Mouse (Mus musculus): Measurements from ENCODE around the gene Ube3c.
"Not testable (repeated sequence)": the region's sequence is repeated elsewhere in the genome, so short reads cannot be mapped to it uniquely, and the experiment has no call there.

Ube3c gene

GRCm38 (mm10) chr5:29568848-29569377 lies at the start of gene Ube3c:
Ube3c (plus strand) TSS chr5:29569242.
- peak; percentile 92 for DNase-seq (ENCODE audit: low read depth, low spot score)

DNA sequence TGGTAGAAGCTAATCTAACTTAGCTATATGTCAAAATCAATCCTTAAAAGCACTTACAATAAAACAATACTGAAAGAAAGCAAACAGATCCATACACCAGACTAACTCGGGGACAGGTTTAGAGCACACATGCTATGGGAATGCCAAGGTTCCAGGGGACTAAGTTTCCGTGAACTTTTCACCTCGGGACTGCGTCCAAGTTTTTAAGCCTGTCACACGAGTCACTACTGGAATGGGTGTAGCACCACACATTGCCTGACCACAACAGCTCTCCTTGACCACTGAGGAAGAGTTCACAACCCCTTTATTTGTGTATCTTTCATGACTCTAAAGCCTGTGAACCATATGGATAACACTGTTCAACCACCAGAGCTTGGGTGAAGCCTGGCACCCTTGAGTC lies 8.9 kb upstream of the Ube3c start:
- DNase-seq (ENCODE audit: low read depth, low spot score), result no peak

GRCm38 (mm10) chr5:29560667-29561066 lies 8.4 kb upstream of the Ube3c start:
- DNase-seq (ENCODE audit: low read depth, low spot score), result no peak

DNA sequence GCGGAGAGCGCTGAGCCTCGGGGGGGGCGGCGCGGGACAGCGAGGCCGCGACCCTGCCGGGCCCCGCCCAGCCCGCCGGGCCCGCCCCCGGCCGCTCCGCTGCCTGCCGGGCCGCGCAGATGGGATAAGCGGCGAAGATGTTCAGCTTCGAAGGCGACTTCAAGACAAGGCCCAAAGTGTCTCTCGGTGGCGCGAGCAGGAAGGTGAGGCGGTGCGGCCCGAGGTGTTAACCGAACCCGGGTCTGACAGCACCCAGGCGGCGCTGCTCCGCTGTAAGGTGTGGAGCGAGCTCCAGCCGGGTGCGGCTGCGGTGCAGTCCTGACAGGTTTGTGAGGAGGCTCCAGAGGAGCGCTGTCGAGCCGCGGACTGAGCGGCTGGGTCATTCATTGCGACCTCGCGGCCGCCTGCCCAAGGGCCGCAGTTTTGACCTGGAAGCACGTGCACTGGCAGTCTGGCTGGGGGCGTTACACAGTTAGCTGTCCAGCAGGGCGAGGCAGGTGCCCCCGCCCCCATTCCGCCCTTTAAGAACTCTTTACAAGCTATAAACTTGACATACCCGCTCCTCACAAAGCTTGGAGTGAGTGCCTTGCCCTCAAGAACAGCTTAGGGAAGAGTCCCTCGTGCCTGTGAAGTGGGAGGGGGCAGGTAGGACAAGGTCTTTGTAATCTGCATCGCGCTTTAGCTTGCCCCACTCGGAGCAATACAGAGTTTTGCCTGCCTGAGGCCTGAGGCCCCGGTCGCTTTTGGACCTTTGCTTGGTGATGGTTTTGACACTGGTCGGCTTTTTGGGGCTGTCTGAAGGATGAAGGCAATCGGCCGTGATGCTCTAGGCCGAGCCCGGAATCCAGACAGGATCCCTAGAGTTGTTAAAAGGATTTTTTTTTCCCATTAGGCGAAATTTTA lies 587 bp downstream of the Ube3c start:
- DNase-seq (ENCODE audit: low read depth, low spot score), result no peak

DNA sequence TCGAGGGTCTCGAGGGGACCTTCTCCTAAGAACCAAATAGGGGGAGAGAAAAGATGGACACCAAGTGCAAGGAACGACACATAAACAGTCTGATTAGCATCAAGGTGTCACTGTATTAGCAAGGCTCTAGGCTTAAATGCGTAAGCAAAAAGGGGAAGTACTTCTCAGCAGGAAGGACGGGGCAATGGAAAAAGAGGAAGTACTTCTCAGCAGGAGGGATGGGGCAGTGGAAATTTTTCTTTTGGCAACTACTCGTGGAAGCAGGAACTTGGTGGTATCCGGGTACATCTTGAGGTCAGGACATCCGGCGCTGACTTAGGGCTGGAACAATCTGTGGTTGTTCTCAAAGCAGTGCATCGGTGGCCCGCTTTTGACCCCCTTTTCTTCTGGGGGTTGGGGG lies 5.2 kb downstream of the Ube3c start:
- DNase-seq (ENCODE audit: low read depth, low spot score), result not testable (repeated sequence)

GRCm38 (mm10) chr5:29575085-29575484 lies 6.0 kb downstream of the Ube3c start:
- DNase-seq (ENCODE audit: low read depth, low spot score), result no peak

- DNase-seq (ENCODE audit: low read depth, low spot score), result no peak
Observed at GRCm38 (mm10) chr5:29577795-29578631, 9.0 kb downstream of the Ube3c start.

DNA sequence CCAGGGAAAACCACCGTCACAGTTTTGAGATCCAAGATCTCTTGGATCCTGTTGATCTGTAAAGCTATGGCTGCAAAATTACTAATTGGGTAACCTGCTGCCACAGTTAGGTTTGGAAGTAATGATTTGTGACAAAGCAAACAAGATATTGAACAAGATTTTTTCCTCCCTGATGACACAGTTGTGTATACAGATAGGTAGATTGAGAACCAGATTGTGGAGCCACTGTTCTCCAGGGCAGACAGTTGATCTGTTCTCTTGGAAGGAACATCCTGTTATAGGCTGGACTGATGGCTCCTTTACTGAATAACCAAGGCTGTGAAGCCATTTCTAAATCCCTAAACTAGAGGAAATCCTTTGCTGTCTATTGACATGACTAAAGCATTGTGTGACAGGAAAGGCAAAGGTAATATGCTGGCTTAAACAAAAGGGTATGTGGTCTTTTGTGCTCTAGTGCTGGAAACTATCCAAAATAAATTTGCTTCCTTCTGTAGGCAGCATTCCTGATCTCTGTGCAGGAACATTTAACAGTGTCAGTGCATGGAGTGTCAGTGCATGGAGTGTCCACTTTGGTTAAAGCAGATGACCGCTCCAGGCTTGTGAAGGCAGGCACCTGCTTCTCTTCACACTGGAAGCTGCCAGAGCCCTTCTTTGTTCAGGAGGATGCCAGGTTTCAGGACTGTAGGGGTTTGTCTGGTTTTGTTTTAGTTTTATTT lies 15.0 kb downstream of the Ube3c start:
- DNase-seq (ENCODE audit: low read depth, low spot score), result no peak

DNA sequence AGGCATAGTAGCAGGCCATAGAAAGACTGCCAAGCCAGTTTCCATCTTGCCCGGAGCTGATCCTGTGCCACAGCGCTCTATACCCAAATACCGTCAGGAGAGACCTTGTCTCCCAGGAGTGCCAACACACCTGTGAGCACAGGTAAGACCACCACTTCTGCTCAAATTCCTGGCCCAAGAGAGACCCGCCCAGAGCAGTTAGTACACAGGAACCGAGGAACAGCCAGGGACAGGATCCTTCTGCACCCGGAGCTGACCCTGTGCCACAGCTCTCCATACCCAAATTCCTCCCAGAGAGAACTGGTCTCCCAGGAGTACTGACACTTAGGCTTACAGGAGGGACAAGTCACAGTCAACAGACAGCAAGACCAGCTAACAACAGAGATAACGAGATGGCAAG lies 23.1 kb downstream of the Ube3c start:
- not testable (repeated sequence) for DNase-seq (ENCODE audit: low read depth, low spot score)

- DNase-seq (ENCODE audit: low read depth, low spot score), result no peak
Observed at GRCm38 (mm10) chr5:29606546-29606945, 37.5 kb downstream of the Ube3c start.

DNA sequence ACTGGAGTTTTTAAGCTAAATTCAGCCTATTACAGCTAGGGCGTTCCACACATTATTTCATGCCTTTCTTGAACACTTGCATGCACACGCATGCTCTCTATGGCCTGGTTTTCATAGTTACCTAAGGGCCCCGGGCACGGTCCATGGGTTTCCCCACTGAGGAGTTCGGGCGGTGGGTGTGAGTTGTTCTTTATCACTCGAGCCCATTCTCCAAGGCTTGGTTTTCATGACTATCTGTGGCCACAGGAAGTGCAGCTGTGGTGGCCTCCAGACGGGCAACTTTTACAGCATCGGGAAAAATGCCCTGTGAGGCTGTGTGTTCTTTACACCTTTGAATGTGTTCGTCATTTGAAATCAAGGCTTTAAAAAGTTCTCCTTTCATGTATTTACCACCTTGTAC lies 56.6 kb downstream of the Ube3c start:
- no peak for DNase-seq (ENCODE audit: low read depth, low spot score)

DNA sequence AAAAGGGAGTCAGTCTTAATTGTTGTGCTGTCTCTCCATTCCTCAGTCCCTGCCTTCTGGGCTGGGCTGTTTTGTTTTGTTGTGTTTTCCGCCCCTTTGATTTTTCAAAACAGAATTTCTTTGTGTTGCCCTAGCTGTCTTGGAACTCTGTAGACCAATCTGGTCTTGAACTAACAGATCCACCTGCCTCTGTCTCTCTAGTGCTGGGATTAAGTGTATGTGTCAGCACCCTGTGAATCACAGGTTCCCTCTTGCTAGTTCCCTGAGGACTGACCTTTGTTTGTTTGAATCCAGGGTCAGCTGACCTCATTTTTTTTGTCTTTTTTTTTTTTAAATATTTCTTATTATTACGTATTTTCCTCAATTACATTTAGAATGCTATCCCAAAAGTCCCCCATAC lies 60.9 kb downstream of the Ube3c start:
- no peak for DNase-seq (ENCODE audit: low read depth, low spot score)

GRCm38 (mm10) chr5:29631711-29632110 lies 62.7 kb downstream of the Ube3c start:
- DNase-seq (ENCODE audit: low read depth, low spot score), result no peak

DNA sequence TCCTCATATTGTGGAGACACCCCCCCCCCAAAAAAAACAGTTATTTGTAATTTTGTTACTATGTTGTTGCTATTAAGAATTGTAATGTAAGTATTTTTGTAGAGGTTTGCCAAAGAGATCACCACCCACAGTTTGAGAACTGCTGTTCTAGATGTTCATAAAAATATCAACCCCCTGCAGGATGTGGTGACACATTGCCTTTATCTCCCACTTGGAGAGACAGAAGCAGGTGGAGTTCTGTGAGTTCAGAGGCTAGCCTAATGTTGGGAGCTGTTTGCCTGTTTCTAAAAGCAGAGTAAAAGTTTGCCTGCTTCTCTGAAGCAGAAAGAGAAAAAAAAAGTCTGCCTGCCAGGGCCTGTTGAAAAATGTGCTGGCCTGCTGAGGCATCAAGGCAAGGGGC lies 67.3 kb downstream of the Ube3c start:
- no peak for DNase-seq (ENCODE audit: low read depth, low spot score)

DNA sequence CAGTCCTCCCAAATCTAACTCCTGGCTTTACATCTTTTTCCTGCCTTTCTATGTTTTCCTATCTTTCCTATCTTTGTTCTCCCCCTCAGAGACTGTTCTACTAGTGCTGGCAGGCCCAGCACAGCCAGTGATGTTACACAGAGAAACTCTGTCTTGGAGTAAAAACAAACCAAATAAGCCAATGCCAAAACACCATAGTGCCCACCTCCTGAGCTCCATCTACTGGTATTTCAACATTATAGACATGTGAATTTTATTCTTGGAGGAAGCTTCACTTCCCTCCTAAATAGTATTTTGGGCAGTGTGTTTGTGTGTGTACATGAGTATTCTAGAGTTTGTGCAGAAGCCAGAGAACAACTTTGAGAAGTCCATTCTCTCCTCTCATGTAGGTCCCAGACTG lies 67.8 kb downstream of the Ube3c start:
- no peak for DNase-seq (ENCODE audit: low read depth, low spot score)

DNA sequence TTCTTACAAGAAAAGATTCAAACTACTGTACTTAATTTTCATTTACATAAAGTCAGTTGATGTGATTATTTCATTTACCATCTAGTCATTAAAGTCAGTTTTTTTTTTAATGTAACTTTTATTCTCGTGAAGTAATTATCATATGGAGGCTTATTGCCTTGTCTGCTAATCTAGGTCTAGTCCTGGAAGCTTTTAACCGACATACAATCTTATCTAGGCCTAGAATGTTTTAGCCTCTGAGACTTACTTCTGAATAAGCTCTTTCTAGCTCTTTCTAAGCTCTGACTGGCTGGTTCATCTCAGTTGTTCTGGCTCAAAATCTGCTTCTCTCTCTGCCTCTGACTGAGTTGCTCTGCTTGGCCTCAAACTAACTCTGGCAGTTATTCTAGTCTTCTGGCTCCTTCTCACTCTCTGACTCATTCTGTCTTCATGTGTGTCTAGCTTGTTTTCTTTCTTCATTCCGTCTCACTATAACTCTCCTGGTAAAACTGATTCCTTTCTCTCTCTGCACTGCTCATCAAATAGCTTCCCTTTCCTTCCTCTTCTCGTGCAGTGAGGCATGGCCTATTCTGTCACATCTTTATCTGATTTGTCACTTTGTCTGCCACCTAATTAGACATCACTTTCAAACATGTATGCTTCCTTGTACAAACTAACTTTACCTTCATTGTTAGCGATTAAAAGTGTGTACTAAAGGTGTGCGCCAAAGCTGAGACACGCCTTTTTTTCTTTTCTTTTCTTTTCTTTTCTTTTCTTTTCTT lies 72.3 kb downstream of the Ube3c start:
- DNase-seq (ENCODE audit: low read depth, low spot score), result no peak

DNA sequence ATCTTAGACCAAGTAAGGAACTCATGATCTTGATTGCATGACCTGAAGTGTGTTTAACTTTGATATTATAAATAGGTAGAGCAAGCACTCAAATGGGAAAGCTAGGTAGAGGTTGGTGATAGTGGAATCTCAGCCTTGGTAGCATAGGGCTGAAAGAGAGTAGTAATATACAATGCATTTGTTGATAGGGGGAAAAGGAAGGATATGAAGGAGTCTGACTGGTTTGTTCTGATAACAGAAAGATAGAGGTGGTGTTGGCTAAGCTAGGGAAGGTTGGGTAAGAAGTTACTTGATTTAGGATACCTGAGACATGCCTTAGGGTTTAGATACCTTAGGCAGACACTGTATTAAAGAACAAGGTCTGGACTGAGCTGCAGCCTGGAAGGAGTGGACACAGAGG lies 82.7 kb downstream of the Ube3c start:
- no peak for DNase-seq (ENCODE audit: low read depth, low spot score)

DNA sequence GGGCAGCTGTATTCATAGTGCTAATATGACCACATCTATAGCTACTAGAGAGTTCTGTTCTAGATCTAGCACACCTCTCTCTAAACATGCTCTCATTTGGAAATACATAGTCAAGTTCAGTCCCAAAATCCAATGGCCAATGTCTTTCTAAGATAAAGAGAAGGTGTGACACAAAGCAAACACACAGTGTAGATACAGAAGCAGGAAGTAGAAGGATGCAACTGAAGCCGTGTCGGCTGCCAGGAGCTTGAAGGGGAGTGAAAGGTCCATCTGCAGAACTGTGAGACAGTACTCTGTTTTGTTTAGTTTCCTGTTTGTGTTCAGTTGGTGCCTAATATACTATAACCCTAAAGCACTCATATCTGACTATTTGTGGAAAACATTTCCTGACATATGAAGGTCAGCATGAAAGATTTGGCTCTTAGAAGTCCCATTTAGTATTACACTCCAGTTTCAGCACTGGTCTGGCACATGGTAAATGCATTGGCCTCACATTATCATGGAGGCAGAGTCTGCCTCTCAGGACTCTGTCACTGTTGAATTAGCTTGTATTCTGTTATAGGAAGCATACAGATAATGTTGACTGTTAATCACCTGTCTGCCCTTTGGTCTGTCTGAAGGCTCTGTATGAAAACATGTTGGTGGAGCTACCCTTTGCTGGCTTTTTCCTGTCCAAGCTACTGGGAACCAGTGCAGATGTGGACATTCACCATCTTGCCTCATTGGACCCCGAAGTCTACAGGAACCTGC lies 88.7 kb downstream of the Ube3c start:
- DNase-seq (ENCODE audit: low read depth, low spot score), result no peak

DNA sequence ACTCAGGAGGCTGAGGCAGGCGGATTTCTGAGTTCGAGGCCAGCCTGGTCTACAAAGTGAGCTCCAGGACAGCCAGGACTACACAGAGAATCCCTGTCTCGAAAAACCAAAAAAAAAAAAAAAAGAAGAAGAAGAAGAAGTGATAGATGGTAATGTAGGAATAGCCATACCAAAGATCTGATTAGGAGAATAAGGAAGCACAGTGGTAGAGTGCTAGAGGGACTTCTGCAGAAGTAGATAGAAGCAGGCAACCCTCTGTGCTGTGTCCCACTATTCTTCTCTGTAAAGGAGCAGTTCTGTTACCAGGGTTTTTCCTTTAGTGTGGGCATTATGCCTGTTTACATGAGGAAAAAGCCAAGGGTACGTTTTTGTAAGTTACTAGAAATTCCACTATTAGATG lies 92.2 kb downstream of the Ube3c start:
- DNase-seq (ENCODE audit: low read depth, low spot score), result not testable (repeated sequence)

GRCm38 (mm10) chr5:29665391-29665790 lies 96.3 kb downstream of the Ube3c start:
- DNase-seq (ENCODE audit: low read depth, low spot score), result no peak

Measured in retina, adult 2 months (tissue).